Mouse (Mus musculus): ENCODE results near the gene Tiam1. TPM values are rescaled to one million over a fixed set of nuclear protein-coding genes. Genes with fewer than 3 reads are reported as not detected.

Tiam1 gene
- total and polyA plus RNA-seq, 3 experiments: 1.8 to 5.3 (median 2.9) TPM

- no peaks in the 10 kb centered on the region for H3K27me3 ChIP-seq (ENCODE audit: insufficient read depth, low read length)
- H3K36me3 ChIP-seq (replicated peaks): peaks cover 3% of the 10 kb centered on the region
- DNase-seq (ENCODE audit: low spot score) (no peak), ATAC-seq (ENCODE audit: extremely low read depth, insufficient number of reproducible peaks, low FRiP score, poor library complexity, severe bottlenecking) (no peak)
- H3K4me3 ChIP-seq (ENCODE audit: low read depth, low read length): no peak overlapping the region
- H3K4me1 ChIP-seq (ENCODE audit: insufficient read depth, low read depth, low read length): peaks cover 14% of the 10 kb centered on the region
- peaks cover 62% of the 10 kb centered on the region for H3K9me3 ChIP-seq (replicated peaks)
- TF ChIP-seq GATA1 (IDR thresholded peaks at IDR 0.05; ENCODE audit: borderline replicate concordance, low read length) (no peak), TAL1 (conservative IDR thresholded peaks at IDR 0.05; ENCODE audit: low read depth, low read length) (no peak), GATA2 (IDR thresholded peaks at IDR 0.05; ENCODE audit: borderline replicate concordance, low read depth, low read length) (no peak), POLR2AphosphoS5 (IDR thresholded peaks at IDR 0.05; ENCODE audit: insufficient replicate concordance, low read depth, low read length) (no peak), CTCF (IDR thresholded peaks at IDR 0.05; ENCODE audit: low read depth, low read length) (no peak)
Observed at GRCm38 (mm10) chr16:89864710-89865109, 278.9 kb downstream of the Tiam1 start.

DNA sequence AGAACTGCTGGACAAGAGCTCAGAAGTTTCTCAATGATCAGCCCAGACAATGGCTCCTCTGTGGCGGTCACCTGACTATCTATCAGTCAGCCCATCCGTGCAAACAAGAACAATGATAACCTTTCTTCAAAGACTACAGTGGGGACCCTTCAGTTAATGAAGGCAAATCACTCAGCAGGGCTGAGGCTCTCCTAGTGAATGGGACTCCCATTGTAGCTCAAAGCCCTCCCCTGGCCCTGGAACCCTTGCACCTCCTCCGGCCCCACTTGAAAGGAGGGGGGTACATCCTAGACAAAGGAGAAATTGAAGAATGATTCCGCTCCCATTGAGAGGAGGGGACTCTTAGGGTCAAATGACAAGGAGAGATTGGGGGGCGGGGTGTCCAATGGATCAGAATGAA is 280.3 kb downstream of the Tiam1 start:
- H3K27me3 ChIP-seq (ENCODE audit: insufficient read depth, low read length): no peaks in the 10 kb centered on the region
- ATAC-seq (ENCODE audit: extremely low read depth, insufficient number of reproducible peaks, low FRiP score, poor library complexity, severe bottlenecking): no peak
- peaks cover 67% of the 10 kb centered on the region for H3K9me3 ChIP-seq (replicated peaks)
- TF ChIP-seq CTCF (IDR thresholded peaks at IDR 0.05; ENCODE audit: low read depth, low read length): no peak
- TF ChIP-seq GATA1 (IDR thresholded peaks at IDR 0.05; ENCODE audit: borderline replicate concordance, low read length): no peak
- no peak for TF ChIP-seq POLR2AphosphoS5 (IDR thresholded peaks at IDR 0.05; ENCODE audit: insufficient replicate concordance, low read depth, low read length)
- TF ChIP-seq GATA2 (IDR thresholded peaks at IDR 0.05; ENCODE audit: borderline replicate concordance, low read depth, low read length): no peak
- no peak for TF ChIP-seq TAL1 (conservative IDR thresholded peaks at IDR 0.05; ENCODE audit: low read depth, low read length)
- DNase-seq (ENCODE audit: low spot score): no peak
- H3K36me3 ChIP-seq (replicated peaks): peaks cover 6% of the 10 kb centered on the region
- no peak overlapping the region for H3K4me3 ChIP-seq (ENCODE audit: low read depth, low read length)
- H3K4me1 ChIP-seq (ENCODE audit: insufficient read depth, low read depth, low read length): peaks cover 7% of the 10 kb centered on the region

GRCm38 (mm10) chr16:89861531-89861930 is 282.0 kb downstream of the Tiam1 start:
- DNase-seq (ENCODE audit: low spot score) (no peak), ATAC-seq (ENCODE audit: extremely low read depth, insufficient number of reproducible peaks, low FRiP score, poor library complexity, severe bottlenecking) (no peak)
- no peak for TF ChIP-seq CTCF (IDR thresholded peaks at IDR 0.05; ENCODE audit: low read depth, low read length)
- TF ChIP-seq GATA2 (IDR thresholded peaks at IDR 0.05; ENCODE audit: borderline replicate concordance, low read depth, low read length): no peak
- no peak for TF ChIP-seq POLR2AphosphoS5 (IDR thresholded peaks at IDR 0.05; ENCODE audit: insufficient replicate concordance, low read depth, low read length)
- TF ChIP-seq TAL1 (conservative IDR thresholded peaks at IDR 0.05; ENCODE audit: low read depth, low read length): no peak
- no peak for TF ChIP-seq GATA1 (IDR thresholded peaks at IDR 0.05; ENCODE audit: borderline replicate concordance, low read length)
- Histone ChIP-seq H3K27me3 (ENCODE audit: insufficient read depth, low read length) (no peaks in the 10 kb centered on the region), H3K4me3 (ENCODE audit: low read depth, low read length) (no peak overlapping the region), H3K9me3 (replicated peaks) (peaks cover 51% of the 10 kb centered on the region), H3K36me3 (replicated peaks) (peaks cover 4% of the 10 kb centered on the region), H3K4me1 (ENCODE audit: insufficient read depth, low read depth, low read length) (peaks cover 6% of the 10 kb centered on the region; the same call in 1 of the 2 replicates)

- DNase-seq (ENCODE audit: low spot score) (no peak), ATAC-seq (ENCODE audit: extremely low read depth, insufficient number of reproducible peaks, low FRiP score, poor library complexity, severe bottlenecking) (no peak)
- H3K36me3 ChIP-seq (replicated peaks): peaks cover 4% of the 10 kb centered on the region
- no peak overlapping the region for H3K4me3 ChIP-seq (ENCODE audit: low read depth, low read length)
- H3K4me1 ChIP-seq (ENCODE audit: insufficient read depth, low read depth, low read length): peaks cover 6% of the 10 kb centered on the region; the same call in 1 of the 2 replicates
- H3K9me3 ChIP-seq (replicated peaks): peaks cover 51% of the 10 kb centered on the region
- TF ChIP-seq TAL1 (conservative IDR thresholded peaks at IDR 0.05; ENCODE audit: low read depth, low read length) (no peak), CTCF (IDR thresholded peaks at IDR 0.05; ENCODE audit: low read depth, low read length) (no peak), POLR2AphosphoS5 (IDR thresholded peaks at IDR 0.05; ENCODE audit: insufficient replicate concordance, low read depth, low read length) (no peak), GATA1 (IDR thresholded peaks at IDR 0.05; ENCODE audit: borderline replicate concordance, low read length) (no peak), GATA2 (IDR thresholded peaks at IDR 0.05; ENCODE audit: borderline replicate concordance, low read depth, low read length) (no peak)
- no peaks in the 10 kb centered on the region for H3K27me3 ChIP-seq (ENCODE audit: insufficient read depth, low read length)
Observed at GRCm38 (mm10) chr16:89860708-89861107, 282.9 kb downstream of the Tiam1 start.

- peaks cover 3% of the 10 kb centered on the region; the same call in 1 of the 2 replicates for H3K4me1 ChIP-seq (ENCODE audit: insufficient read depth, low read depth, low read length)
- no peaks in the 10 kb centered on the region for H3K27me3 ChIP-seq (ENCODE audit: insufficient read depth, low read length)
- ATAC-seq (ENCODE audit: extremely low read depth, insufficient number of reproducible peaks, low FRiP score, poor library complexity, severe bottlenecking): no peak
- TF ChIP-seq POLR2AphosphoS5 (IDR thresholded peaks at IDR 0.05; ENCODE audit: insufficient replicate concordance, low read depth, low read length) (no peak), GATA2 (IDR thresholded peaks at IDR 0.05; ENCODE audit: borderline replicate concordance, low read depth, low read length) (no peak), GATA1 (IDR thresholded peaks at IDR 0.05; ENCODE audit: borderline replicate concordance, low read length) (no peak), CTCF (IDR thresholded peaks at IDR 0.05; ENCODE audit: low read depth, low read length) (no peak)
- no peak overlapping the region for H3K4me3 ChIP-seq (ENCODE audit: low read depth, low read length)
- peaks cover 48% of the 10 kb centered on the region for H3K9me3 ChIP-seq (replicated peaks)
- H3K36me3 ChIP-seq (replicated peaks): peaks cover 6% of the 10 kb centered on the region
- DNase-seq (ENCODE audit: low spot score): no peak
Observed at GRCm38 (mm10) chr16:89857666-89858065, 285.9 kb downstream of the Tiam1 start.

DNA sequence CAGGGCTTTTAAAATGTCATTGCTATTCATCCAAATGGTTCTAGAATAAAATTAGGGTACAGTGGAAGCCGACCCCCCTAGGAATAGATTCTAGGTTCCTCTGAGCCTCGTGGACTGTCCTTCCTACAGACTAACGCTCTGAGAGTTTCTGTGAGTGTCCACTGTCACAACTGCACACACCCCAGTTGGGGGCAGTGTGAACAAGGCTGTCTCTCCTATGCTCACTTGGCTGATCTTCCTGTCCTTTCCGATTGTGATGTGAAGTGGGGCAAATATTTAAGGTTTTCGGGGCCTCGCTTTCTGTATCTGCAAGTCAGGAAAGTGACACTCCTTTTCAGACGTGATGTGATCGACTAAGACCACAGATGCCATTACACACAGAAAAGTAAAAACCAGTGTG is 288.8 kb downstream of the Tiam1 start:
- ATAC-seq (ENCODE audit: extremely low read depth, insufficient number of reproducible peaks, low FRiP score, poor library complexity, severe bottlenecking) (no peak), DNase-seq (ENCODE audit: low spot score) (no peak)
- no peak for TF ChIP-seq TAL1 (conservative IDR thresholded peaks at IDR 0.05; ENCODE audit: low read depth, low read length)
- no peak for TF ChIP-seq POLR2AphosphoS5 (IDR thresholded peaks at IDR 0.05; ENCODE audit: insufficient replicate concordance, low read depth, low read length)
- TF ChIP-seq GATA2 (IDR thresholded peaks at IDR 0.05; ENCODE audit: borderline replicate concordance, low read depth, low read length): no peak
- TF ChIP-seq CTCF (IDR thresholded peaks at IDR 0.05; ENCODE audit: low read depth, low read length): no peak
- TF ChIP-seq GATA1 (IDR thresholded peaks at IDR 0.05; ENCODE audit: borderline replicate concordance, low read length): no peak
- peaks cover 38% of the 10 kb centered on the region for H3K9me3 ChIP-seq (replicated peaks)
- H3K4me3 ChIP-seq (ENCODE audit: low read depth, low read length): no peak overlapping the region
- H3K27me3 ChIP-seq (ENCODE audit: insufficient read depth, low read length): no peaks in the 10 kb centered on the region
- H3K36me3 ChIP-seq (replicated peaks): peaks cover 6% of the 10 kb centered on the region
- H3K4me1 ChIP-seq (ENCODE audit: insufficient read depth, low read depth, low read length): peaks cover 2% of the 10 kb centered on the region; the same call in 1 of the 2 replicates
